Mouse (Mus musculus): Measurements from ENCODE around the gene Apol7b.
"Not testable (repeated sequence)": the region's sequence is repeated elsewhere in the genome, so short reads cannot be mapped to it uniquely, and the experiment has no call there.

- TF ChIP-seq POLR2A (IDR thresholded peaks at IDR 0.05; ENCODE audit: borderline replicate concordance, low read depth, low read length); CTCF (IDR thresholded peaks at IDR 0.05; ENCODE audit: low read depth, low read length): not testable (repeated sequence)
These were observed at the start of gene Apol7b for GRCm38 (mm10) chr15:77447392-77447791.

All from bone marrow macrophage, adult 2 months (primary cell).